Mouse (Mus musculus): Measurements from ENCODE around the gene Emd. TPM values are rescaled to one million over a fixed set of nuclear protein-coding genes. Genes with fewer than 3 reads are reported as not detected.
"Not testable (repeated sequence)": the region's sequence is repeated elsewhere in the genome, so short reads cannot be mapped to it uniquely, and the experiment has no call there.

The Emd gene
- 21.3 and 25.4 TPM in 2 replicates for polyA plus RNA-seq (2016; fragmentation: Nextera tagmentation; extraction: Ambion mirVana)

DNA sequence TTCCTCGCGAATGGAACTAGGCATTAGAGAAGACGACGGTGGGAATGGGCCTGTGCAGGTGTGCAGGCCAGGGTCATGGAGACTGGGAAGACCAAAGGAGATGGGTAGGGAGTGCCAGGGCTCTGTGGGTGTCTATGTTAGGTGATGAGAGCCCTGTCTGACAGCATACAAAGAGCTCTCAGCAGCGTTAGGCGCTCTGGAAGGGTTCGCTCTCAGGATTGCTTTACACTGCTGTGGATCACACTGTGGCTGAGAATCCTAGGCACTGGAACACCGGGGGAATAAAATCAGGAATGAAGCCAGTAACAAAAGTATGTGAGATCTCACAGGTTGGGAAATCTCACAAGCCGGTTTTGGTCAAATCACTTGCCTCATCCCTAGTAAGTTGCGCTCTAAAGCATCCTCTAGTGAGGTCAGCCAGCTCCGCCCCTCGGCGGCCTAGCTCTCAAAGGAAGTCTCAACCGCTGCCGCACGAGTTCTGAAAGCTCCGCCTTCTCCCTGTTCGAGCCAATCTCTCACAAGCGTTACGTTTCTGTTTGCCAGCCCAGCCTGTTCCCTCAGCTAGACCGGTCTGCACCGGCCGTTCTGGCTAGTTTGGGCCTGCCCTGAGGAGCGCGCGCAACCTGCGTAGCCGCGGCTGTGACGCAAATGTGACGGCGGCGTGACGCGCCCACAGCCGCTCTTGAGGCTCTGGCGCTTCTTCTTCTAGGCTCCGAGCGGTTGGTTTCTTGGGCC, at the start of gene Emd:
Emd (plus strand) TSS at position 535 of the 735 bp plus-strand sequence.
- no peaks in the 10 kb centered on the region for H3K9me3 ChIP-seq
- peak within 1 kb of the TSS; percentile 65 for H3K4me2 ChIP-seq
- H3K4me1 ChIP-seq (replicated peaks): peaks cover 4% of the 10 kb centered on the region
- ATAC-seq (ENCODE audit: insufficient number of reproducible peaks, insufficient read depth, low FRiP score, low TSS enrichment, low read depth): peak; percentile 97
- H3K9ac ChIP-seq (replicated peaks): peak within 1 kb of the TSS; percentile 78
- peak within 1 kb of the TSS; percentile 52 for H3K4me3 ChIP-seq (replicated peaks)
- 20% methylated on average over 39 of the region's 39 CpGs for WGBS
- H3K27me3 ChIP-seq: no peaks in the 10 kb centered on the region
- peaks cover 24% of the 10 kb centered on the region; the same call in 1 of the 2 replicates for H3K36me3 ChIP-seq
- H3K27ac ChIP-seq: peak within 1 kb of the TSS; percentile 91

DNA sequence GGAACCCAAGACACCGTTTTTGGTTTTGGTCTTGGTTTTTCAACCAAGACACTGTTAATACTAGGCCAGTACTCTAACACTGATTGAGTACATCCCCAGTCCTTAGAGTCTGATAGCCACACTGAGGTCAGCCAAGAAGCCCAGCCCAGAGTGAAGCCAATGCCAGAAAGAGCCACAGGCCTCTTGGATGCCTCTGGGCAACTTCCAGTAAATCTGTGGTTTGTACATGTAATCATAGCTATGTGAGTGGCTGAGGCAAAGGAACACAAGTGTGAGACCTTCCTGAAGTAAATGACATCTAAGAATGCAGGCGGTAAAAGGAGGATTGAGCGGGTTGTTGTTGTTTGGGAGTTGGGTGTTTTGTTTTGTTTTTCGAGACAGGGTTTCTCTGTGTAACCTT, 36.0 kb upstream of the Emd start:
- no peak overlapping the region for H3K27ac ChIP-seq
- no peaks in the 10 kb centered on the region for H3K27me3 ChIP-seq
- no peak overlapping the region for H3K4me3 ChIP-seq (replicated peaks)
- no peak overlapping the region for H3K9ac ChIP-seq (replicated peaks)
- H3K36me3 ChIP-seq: peaks cover 6% of the 10 kb centered on the region
- 93% methylated on average over 4 of the region's 4 CpGs for WGBS
- H3K4me2 ChIP-seq: no peak overlapping the region
- no peak for ATAC-seq (ENCODE audit: insufficient number of reproducible peaks, insufficient read depth, low FRiP score, low TSS enrichment, low read depth)
- no peaks in the 10 kb centered on the region for H3K4me1 ChIP-seq (replicated peaks)
- H3K9me3 ChIP-seq: no peaks in the 10 kb centered on the region

GRCm38 (mm10) chrX:74219449-74219848, 35.0 kb upstream of the Emd start:
- no peak for ATAC-seq (ENCODE audit: insufficient number of reproducible peaks, insufficient read depth, low FRiP score, low TSS enrichment, low read depth)
- 53% methylated on average over 13 of the region's 13 CpGs for WGBS

GRCm38 (mm10) chrX:74220099-74220498, 34.4 kb upstream of the Emd start:
- WGBS: 59% methylated on average over 1 of the region's 1 CpGs

More at GRCm38 (mm10) chrX:74219449-74219848, 35.0 kb upstream of the Emd start:
- Histone ChIP-seq H3K9ac (replicated peaks) (no peak overlapping the region), H3K27ac (no peak overlapping the region), H3K4me3 (replicated peaks) (no peak overlapping the region), H3K4me1 (replicated peaks) (no peaks in the 10 kb centered on the region), H3K9me3 (no peaks in the 10 kb centered on the region), H3K36me3 (peaks cover 15% of the 10 kb centered on the region), H3K27me3 (no peaks in the 10 kb centered on the region), H3K4me2 (no peak overlapping the region)

GRCm38 (mm10) chrX:74230038-74230437, 24.4 kb upstream of the Emd start:
- Histone ChIP-seq H3K9ac (replicated peaks) (no peak overlapping the region), H3K4me2 (no peak overlapping the region), H3K36me3 (peaks cover 100% of the 10 kb centered on the region), H3K9me3 (no peaks in the 10 kb centered on the region), H3K27me3 (no peaks in the 10 kb centered on the region; the same call in 1 of the 2 replicates), H3K27ac (no peak overlapping the region), H3K4me3 (replicated peaks) (no peak overlapping the region), H3K4me1 (replicated peaks) (no peaks in the 10 kb centered on the region)
- WGBS: 64% methylated on average over 1 of the region's 1 CpGs
- ATAC-seq (ENCODE audit: insufficient number of reproducible peaks, insufficient read depth, low FRiP score, low TSS enrichment, low read depth): no peak

More at GRCm38 (mm10) chrX:74220099-74220498, 34.4 kb upstream of the Emd start:
- not testable (repeated sequence) for H3K27ac ChIP-seq; H3K4me1 ChIP-seq (replicated peaks); H3K9me3 ChIP-seq; H3K4me3 ChIP-seq (replicated peaks); H3K4me2 ChIP-seq; H3K27me3 ChIP-seq; ATAC-seq (ENCODE audit: insufficient number of reproducible peaks, insufficient read depth, low FRiP score, low TSS enrichment, low read depth); H3K9ac ChIP-seq (replicated peaks)
- peaks cover 22% of the 10 kb centered on the region for H3K36me3 ChIP-seq

DNA sequence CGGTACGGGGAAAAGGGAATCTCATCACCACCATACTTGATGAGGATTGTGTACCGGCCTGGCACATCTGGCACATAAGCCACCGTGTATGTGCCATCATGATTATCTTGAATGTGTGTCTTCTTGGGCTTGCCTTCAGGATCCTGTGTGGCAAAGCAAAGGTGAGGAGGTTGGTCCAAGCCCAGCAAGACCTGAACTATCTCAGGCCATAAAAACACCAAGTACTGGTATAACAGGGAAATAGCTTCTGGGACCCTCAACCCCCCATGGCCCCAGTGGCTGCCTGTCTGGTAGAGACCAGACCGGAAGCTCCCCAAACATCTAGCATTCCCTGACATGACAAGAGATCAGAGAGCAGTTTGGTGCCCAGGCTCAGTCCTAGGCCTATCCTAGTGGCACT, 21.3 kb upstream of the Emd start:
- H3K9ac ChIP-seq (replicated peaks): no peak overlapping the region
- H3K4me2 ChIP-seq: no peak overlapping the region
- H3K27ac ChIP-seq: no peak overlapping the region
- H3K4me1 ChIP-seq (replicated peaks): no peaks in the 10 kb centered on the region
- H3K27me3 ChIP-seq: no peaks in the 10 kb centered on the region
- ATAC-seq (ENCODE audit: insufficient number of reproducible peaks, insufficient read depth, low FRiP score, low TSS enrichment, low read depth): no peak
- no peaks in the 10 kb centered on the region for H3K9me3 ChIP-seq
- 88% methylated on average over 5 of the region's 5 CpGs for WGBS
- peaks cover 97% of the 10 kb centered on the region for H3K36me3 ChIP-seq
- H3K4me3 ChIP-seq (replicated peaks): no peak overlapping the region

GRCm38 (mm10) chrX:74240332-74240731, 14.2 kb upstream of the Emd start:
- Histone ChIP-seq H3K4me1 (replicated peaks) (peaks cover 9% of the 10 kb centered on the region; the same call in 1 of the 2 replicates), H3K27me3 (no peaks in the 10 kb centered on the region), H3K4me3 (replicated peaks) (no peak overlapping the region), H3K4me2 (no peak overlapping the region), H3K9ac (replicated peaks) (no peak overlapping the region), H3K27ac (no peak overlapping the region), H3K9me3 (no peaks in the 10 kb centered on the region), H3K36me3 (peaks cover 79% of the 10 kb centered on the region)
- WGBS: 100% methylated on average over 4 of the region's 4 CpGs
- no peak for ATAC-seq (ENCODE audit: insufficient number of reproducible peaks, insufficient read depth, low FRiP score, low TSS enrichment, low read depth)

DNA sequence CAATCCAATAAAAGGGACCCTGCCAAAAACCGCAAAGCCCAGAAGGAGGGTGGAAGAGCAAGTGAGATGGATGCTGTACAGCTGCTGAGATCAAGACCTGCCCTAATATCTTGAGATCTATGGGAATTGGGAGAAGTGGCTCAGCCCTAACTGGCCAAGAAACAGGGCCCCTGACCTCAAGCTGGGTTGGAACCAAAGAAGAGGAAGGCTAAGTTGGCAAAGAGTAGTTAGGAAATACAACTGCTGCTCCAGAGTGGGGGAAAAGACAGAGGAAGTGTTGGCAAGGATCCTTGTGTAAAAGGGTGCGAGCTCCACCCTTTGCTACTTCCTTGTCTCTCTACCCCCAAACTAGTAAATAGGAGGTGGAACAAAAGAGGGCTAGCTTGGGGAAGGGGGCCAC, 11.1 kb upstream of the Emd start:
- H3K9me3 ChIP-seq: no peaks in the 10 kb centered on the region
- H3K9ac ChIP-seq (replicated peaks): no peak overlapping the region; the same call in 1 of the 2 replicates
- no peak for ATAC-seq (ENCODE audit: insufficient number of reproducible peaks, insufficient read depth, low FRiP score, low TSS enrichment, low read depth)
- peaks cover 9% of the 10 kb centered on the region; the same call in 1 of the 2 replicates for H3K4me1 ChIP-seq (replicated peaks)
- H3K27me3 ChIP-seq: no peaks in the 10 kb centered on the region
- peak overlapping the region; percentile 63 for H3K4me2 ChIP-seq
- H3K4me3 ChIP-seq (replicated peaks): peak overlapping the region; percentile 57
- 95% methylated on average over 2 of the region's 2 CpGs for WGBS
- H3K27ac ChIP-seq: no peak overlapping the region
- peaks cover 52% of the 10 kb centered on the region for H3K36me3 ChIP-seq

- H3K27ac ChIP-seq: no peak overlapping the region
- peak overlapping the region; percentile 57 for H3K4me3 ChIP-seq (replicated peaks)
- WGBS: 72% methylated on average over 3 of the region's 3 CpGs
- H3K27me3 ChIP-seq: no peaks in the 10 kb centered on the region
- H3K4me2 ChIP-seq: peak overlapping the region; percentile 63
- H3K4me1 ChIP-seq (replicated peaks): peaks cover 9% of the 10 kb centered on the region; the same call in 1 of the 2 replicates
- no peak for ATAC-seq (ENCODE audit: insufficient number of reproducible peaks, insufficient read depth, low FRiP score, low TSS enrichment, low read depth)
- H3K36me3 ChIP-seq: peaks cover 48% of the 10 kb centered on the region
- H3K9ac ChIP-seq (replicated peaks): peak overlapping the region; percentile 80
- H3K9me3 ChIP-seq: no peaks in the 10 kb centered on the region
Observed at GRCm38 (mm10) chrX:74243807-74244206, 10.7 kb upstream of the Emd start.

- Histone ChIP-seq H3K4me1 (replicated peaks) (peaks cover 11% of the 10 kb centered on the region; the same call in 1 of the 2 replicates), H3K27ac (peak overlapping the region; percentile 91), H3K9ac (replicated peaks) (peak overlapping the region; percentile 80), H3K36me3 (peaks cover 39% of the 10 kb centered on the region), H3K4me2 (peak overlapping the region; percentile 63), H3K9me3 (no peaks in the 10 kb centered on the region), H3K27me3 (no peaks in the 10 kb centered on the region), H3K4me3 (replicated peaks) (peak overlapping the region; percentile 57)
- ATAC-seq (ENCODE audit: insufficient number of reproducible peaks, insufficient read depth, low FRiP score, low TSS enrichment, low read depth): peak; percentile 60
- WGBS: 50% methylated on average over 3 of the region's 3 CpGs
Observed at GRCm38 (mm10) chrX:74244614-74245083, 9.8 kb upstream of the Emd start.

- no peak for ATAC-seq (ENCODE audit: insufficient number of reproducible peaks, insufficient read depth, low FRiP score, low TSS enrichment, low read depth)
- H3K27ac ChIP-seq: peak overlapping the region; percentile 91
- peak overlapping the region; percentile 57 for H3K4me3 ChIP-seq (replicated peaks)
Observed at GRCm38 (mm10) chrX:74245107-74245506, 9.4 kb upstream of the Emd start.

More at GRCm38 (mm10) chrX:74245107-74245506, 9.4 kb upstream of the Emd start:
- Histone ChIP-seq H3K4me1 (replicated peaks) (peaks cover 11% of the 10 kb centered on the region; the same call in 1 of the 2 replicates), H3K27me3 (no peaks in the 10 kb centered on the region), H3K36me3 (peaks cover 35% of the 10 kb centered on the region), H3K9me3 (no peaks in the 10 kb centered on the region), H3K4me2 (peak overlapping the region; percentile 63), H3K9ac (replicated peaks) (peak overlapping the region; percentile 80)
- WGBS: 28% methylated on average over 1 of the region's 1 CpGs

Data from limb, embryonic 12.5 days (tissue).